Mouse (Mus musculus): ENCODE data around the gene Col19a1. TPM values are rescaled to one million over a fixed set of nuclear protein-coding genes. Genes with fewer than 3 reads are reported as not detected.
"Not testable (repeated sequence)": the region's sequence is repeated elsewhere in the genome, so short reads cannot be mapped to it uniquely, and the experiment has no call there.

Gene Col19a1
- total RNA-seq (2014; rRNA removed) (not detected in 2 replicates), polyA plus RNA-seq (2012; rRNA removed) (not detected in 2 replicates)

DNA sequence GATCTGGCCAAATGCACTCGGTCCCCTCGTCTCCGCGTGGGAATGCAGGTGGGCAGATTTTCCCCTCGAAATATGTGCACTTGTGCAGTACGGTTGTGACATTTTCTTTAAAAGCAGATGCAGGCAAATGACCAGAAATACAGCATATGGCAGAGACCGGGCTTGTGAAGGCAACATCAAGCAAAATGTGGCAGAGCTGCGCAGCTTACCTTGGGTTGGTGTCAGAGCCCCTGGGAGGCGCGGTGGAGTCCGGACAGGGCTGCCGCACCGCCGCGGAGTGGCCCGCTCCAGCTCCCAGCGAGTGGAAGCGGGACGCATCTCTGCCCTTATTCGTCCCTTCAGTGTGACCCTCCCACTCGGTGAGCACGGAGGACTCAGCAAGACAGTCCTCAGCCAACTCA lies at the start of gene Col19a1:
Col19a1 (minus strand) TSS at position 332 of the 401 bp plus-strand sequence.
- H3K9ac ChIP-seq (ENCODE audit: low read depth, low read length), result no peak within 1 kb of the TSS
- H3K27ac ChIP-seq (replicated peaks; ENCODE audit: insufficient read depth, low read depth, low read length), result no peak within 1 kb of the TSS
- no peak within 1 kb of the TSS; the same call in 1 of the 2 replicates for H3K4me3 ChIP-seq (ENCODE audit: insufficient read depth, low read depth, low read length)
- no peaks in the 10 kb centered on the region for H3K4me1 ChIP-seq (ENCODE audit: control insufficient read depth, insufficient read depth, low read length)
- H3K27me3 ChIP-seq (ENCODE audit: control insufficient read depth, insufficient read depth, low read length), result peaks cover 10% of the 10 kb centered on the region; the same call in 1 of the 2 replicates
- WGBS, result 4% methylated on average over 22 of the region's 22 CpGs
- H3K79me2 ChIP-seq (ENCODE audit: control insufficient read depth, insufficient read depth, low read length), result no peaks in the 10 kb centered on the region
- no peaks in the 10 kb centered on the region for H3K36me3 ChIP-seq (ENCODE audit: control insufficient read depth, insufficient read depth, low read length)
- no peak for DNase-seq (ENCODE audit: extremely low read depth, low read depth, low spot score)
- TF ChIP-seq CTCF (IDR thresholded peaks at IDR 0.05; ENCODE audit: low read depth, low read length) (no peak), POLR2A (IDR thresholded peaks at IDR 0.05; ENCODE audit: extremely low read depth, insufficient read depth, low read length) (no peak)

DNA sequence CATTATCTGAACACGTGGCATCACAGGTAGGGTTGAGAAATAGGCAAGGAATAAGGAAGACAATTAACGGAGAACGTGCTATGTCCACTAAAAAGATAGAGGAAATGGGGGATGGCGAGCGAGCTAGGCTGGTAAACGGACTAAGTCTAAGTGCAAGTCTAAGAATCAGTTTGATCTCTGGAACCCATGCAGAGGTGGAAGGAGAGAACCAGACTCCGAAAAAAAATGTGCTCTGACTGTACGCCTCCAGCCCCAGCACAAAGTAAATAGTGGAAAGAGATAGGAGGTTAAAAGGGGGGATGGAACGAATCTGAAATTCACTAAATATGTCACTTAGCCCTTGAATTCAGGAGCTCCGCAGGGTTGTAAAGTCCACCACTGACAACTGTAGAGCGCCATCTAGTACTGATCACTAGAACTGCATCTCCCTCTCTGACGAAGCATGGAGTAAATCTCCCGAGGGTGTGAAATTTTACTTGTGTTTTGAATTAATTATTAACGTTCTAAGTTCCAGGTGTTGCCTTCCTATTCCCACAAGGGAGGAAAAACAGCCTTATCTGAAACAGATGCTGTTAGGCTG lies 46.4 kb upstream of the Col19a1 start:
- WGBS, result 28% methylated on average over 14 of the region's 14 CpGs
- no peaks in the 10 kb centered on the region for H3K79me2 ChIP-seq (ENCODE audit: control insufficient read depth, insufficient read depth, low read length)
- H3K36me3 ChIP-seq (ENCODE audit: control insufficient read depth, insufficient read depth, low read length), result no peaks in the 10 kb centered on the region
- no peak overlapping the region for H3K27ac ChIP-seq (replicated peaks; ENCODE audit: insufficient read depth, low read depth, low read length)
- DNase-seq (ENCODE audit: extremely low read depth, low read depth, low spot score), result peak; percentile 19
- no peak overlapping the region for H3K9ac ChIP-seq (ENCODE audit: low read depth, low read length)
- H3K4me3 ChIP-seq (ENCODE audit: insufficient read depth, low read depth, low read length), result no peak overlapping the region
- H3K4me1 ChIP-seq (ENCODE audit: control insufficient read depth, insufficient read depth, low read length), result no peaks in the 10 kb centered on the region
- TF ChIP-seq CTCF (IDR thresholded peaks at IDR 0.05; ENCODE audit: low read depth, low read length) (0 out of 2 replicates have a peak, but pooled peaks have one; percentile 3), POLR2A (IDR thresholded peaks at IDR 0.05; ENCODE audit: extremely low read depth, insufficient read depth, low read length) (no peak)
- peaks cover 3% of the 10 kb centered on the region; the same call in 1 of the 2 replicates for H3K27me3 ChIP-seq (ENCODE audit: control insufficient read depth, insufficient read depth, low read length)

DNA sequence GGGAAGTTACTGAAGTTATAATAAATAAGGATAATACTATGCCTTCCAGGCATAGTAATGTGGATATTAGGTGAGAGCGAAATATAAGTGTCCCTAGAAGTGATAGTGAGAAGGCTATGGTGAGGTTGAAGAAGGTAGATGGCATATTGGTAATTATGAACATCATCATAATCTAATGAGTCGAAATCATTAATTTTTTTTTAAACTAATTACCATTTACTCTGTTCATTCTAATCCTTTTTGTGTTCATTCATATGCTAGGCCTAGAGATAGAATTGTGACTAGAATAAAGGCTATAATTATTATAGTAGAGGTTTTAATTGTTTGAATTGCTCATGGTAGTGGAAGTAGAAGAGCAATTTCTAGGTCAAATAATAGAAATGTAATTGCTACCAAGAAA lies 25.3 kb upstream of the Col19a1 start:
- H3K9ac ChIP-seq (ENCODE audit: low read depth, low read length); H3K79me2 ChIP-seq (ENCODE audit: control insufficient read depth, insufficient read depth, low read length); H3K27me3 ChIP-seq (ENCODE audit: control insufficient read depth, insufficient read depth, low read length); H3K4me1 ChIP-seq (ENCODE audit: control insufficient read depth, insufficient read depth, low read length); DNase-seq (ENCODE audit: extremely low read depth, low read depth, low spot score); H3K27ac ChIP-seq (replicated peaks; ENCODE audit: insufficient read depth, low read depth, low read length); H3K4me3 ChIP-seq (ENCODE audit: insufficient read depth, low read depth, low read length); H3K36me3 ChIP-seq (ENCODE audit: control insufficient read depth, insufficient read depth, low read length): not testable (repeated sequence)
- WGBS, result 0% methylated on average over 1 of the region's 2 CpGs

DNA sequence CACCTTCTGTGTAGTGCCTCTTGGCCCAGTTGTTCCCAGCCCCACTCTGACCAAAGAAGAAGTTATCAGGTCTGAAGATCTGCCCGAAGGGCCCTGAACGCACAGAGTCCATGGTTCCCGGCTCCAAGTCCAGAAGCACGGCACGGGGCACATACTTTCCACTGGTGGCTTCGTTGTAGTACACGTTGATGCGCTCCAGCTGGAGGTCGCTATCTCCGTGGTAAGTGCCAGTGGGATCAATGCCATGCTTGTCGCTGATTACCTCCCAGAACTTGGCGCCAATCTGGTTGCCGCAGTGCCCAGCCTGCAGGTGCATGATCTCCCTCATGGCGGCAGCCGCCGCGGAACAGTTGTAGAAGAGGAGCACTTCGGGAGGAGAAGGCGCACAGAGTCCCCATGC lies 7.8 kb upstream of the Col19a1 start:
- DNase-seq (ENCODE audit: extremely low read depth, low read depth, low spot score), result no peak
- WGBS, result 95% methylated on average over 19 of the region's 19 CpGs
- no peaks in the 10 kb centered on the region for H3K36me3 ChIP-seq (ENCODE audit: control insufficient read depth, insufficient read depth, low read length)
- H3K27me3 ChIP-seq (ENCODE audit: control insufficient read depth, insufficient read depth, low read length), result no peaks in the 10 kb centered on the region
- no peak overlapping the region for H3K27ac ChIP-seq (replicated peaks; ENCODE audit: insufficient read depth, low read depth, low read length)
- H3K9ac ChIP-seq (ENCODE audit: low read depth, low read length), result no peak overlapping the region
- no peaks in the 10 kb centered on the region for H3K4me1 ChIP-seq (ENCODE audit: control insufficient read depth, insufficient read depth, low read length)
- H3K4me3 ChIP-seq (ENCODE audit: insufficient read depth, low read depth, low read length), result no peak overlapping the region
- no peak for TF ChIP-seq CTCF (IDR thresholded peaks at IDR 0.05; ENCODE audit: low read depth, low read length)
- TF ChIP-seq POLR2A (IDR thresholded peaks at IDR 0.05; ENCODE audit: extremely low read depth, insufficient read depth, low read length), result no peak
- no peaks in the 10 kb centered on the region for H3K79me2 ChIP-seq (ENCODE audit: control insufficient read depth, insufficient read depth, low read length)

DNA sequence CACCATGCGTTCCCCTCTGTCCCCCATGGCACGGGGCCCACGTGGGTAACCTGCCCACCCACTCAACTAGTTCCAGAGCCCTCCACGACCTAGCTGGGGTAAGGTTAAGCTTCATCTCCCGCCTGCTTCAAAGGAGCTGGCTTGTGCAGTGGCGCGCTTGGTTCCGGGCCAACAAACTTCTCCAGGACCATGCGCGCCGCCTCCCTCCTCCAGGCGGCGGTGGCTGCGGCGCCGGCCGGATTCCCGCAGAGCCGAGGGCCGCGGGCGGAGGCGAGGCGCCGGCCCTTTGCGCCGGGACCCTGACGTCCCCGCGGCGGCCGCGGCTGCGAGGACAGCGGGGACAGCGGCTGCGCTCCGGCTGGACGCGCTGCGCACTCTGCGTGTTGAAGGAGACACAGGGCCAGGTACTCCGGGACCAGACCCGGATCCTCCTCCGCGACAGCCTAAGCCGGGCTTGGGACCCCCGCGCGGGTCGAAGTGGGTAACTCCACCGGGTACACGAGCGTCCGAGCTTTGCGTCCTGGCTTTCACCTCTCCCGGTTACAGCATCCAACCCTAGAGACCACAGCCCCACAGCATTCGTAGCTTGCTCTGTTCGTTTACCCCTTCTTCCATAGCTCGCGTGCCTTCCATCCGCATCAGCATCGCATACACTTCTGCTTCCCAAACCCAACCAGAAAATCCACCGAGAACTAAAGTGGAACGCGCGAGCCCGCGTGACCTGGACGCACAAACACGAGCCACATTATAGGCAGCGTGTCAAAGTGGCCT lies 717 bp downstream of the Col19a1 start:
- Histone ChIP-seq H3K27ac (replicated peaks; ENCODE audit: insufficient read depth, low read depth, low read length) (no peak overlapping the region), H3K27me3 (ENCODE audit: control insufficient read depth, insufficient read depth, low read length) (peaks cover 10% of the 10 kb centered on the region; the same call in 1 of the 2 replicates), H3K36me3 (ENCODE audit: control insufficient read depth, insufficient read depth, low read length) (no peaks in the 10 kb centered on the region), H3K9ac (ENCODE audit: low read depth, low read length) (no peak overlapping the region), H3K4me1 (ENCODE audit: control insufficient read depth, insufficient read depth, low read length) (no peaks in the 10 kb centered on the region), H3K4me3 (ENCODE audit: insufficient read depth, low read depth, low read length) (no peak overlapping the region; the same call in 1 of the 2 replicates), H3K79me2 (ENCODE audit: control insufficient read depth, insufficient read depth, low read length) (no peaks in the 10 kb centered on the region)
- 2% methylated on average over 72 of the region's 72 CpGs for WGBS
- no peak for DNase-seq (ENCODE audit: extremely low read depth, low read depth, low spot score)
- TF ChIP-seq POLR2A (IDR thresholded peaks at IDR 0.05; ENCODE audit: extremely low read depth, insufficient read depth, low read length) (no peak), CTCF (IDR thresholded peaks at IDR 0.05; ENCODE audit: low read depth, low read length) (no peak)

DNA sequence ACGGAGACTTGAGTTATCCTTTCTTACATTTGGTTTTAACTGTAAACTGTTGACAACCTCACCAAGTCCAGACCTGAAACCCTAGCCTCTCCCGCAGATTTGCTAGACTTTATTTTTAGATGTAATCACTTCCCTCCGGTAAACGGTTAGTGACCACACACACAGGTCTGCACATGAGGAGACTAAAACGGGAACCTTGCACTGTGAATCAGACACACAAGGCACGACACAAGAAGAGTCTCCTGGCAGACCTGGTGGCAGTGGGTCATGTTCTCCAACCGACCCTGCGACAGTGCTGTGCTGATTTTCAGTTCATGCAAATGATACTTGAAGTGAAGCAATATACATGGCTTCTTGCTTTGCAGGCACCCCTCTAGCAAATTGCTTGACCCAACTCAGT lies 14.7 kb downstream of the Col19a1 start:
- TF ChIP-seq CTCF (IDR thresholded peaks at IDR 0.05; ENCODE audit: low read depth, low read length) (no peak), POLR2A (IDR thresholded peaks at IDR 0.05; ENCODE audit: extremely low read depth, insufficient read depth, low read length) (no peak)
- no peak for DNase-seq (ENCODE audit: extremely low read depth, low read depth, low spot score)
- 75% methylated on average over 8 of the region's 8 CpGs for WGBS
- Histone ChIP-seq H3K4me1 (ENCODE audit: control insufficient read depth, insufficient read depth, low read length) (no peaks in the 10 kb centered on the region), H3K27ac (replicated peaks; ENCODE audit: insufficient read depth, low read depth, low read length) (no peak overlapping the region), H3K4me3 (ENCODE audit: insufficient read depth, low read depth, low read length) (no peak overlapping the region), H3K79me2 (ENCODE audit: control insufficient read depth, insufficient read depth, low read length) (no peaks in the 10 kb centered on the region), H3K9ac (ENCODE audit: low read depth, low read length) (no peak overlapping the region), H3K27me3 (ENCODE audit: control insufficient read depth, insufficient read depth, low read length) (no peaks in the 10 kb centered on the region), H3K36me3 (ENCODE audit: control insufficient read depth, insufficient read depth, low read length) (no peaks in the 10 kb centered on the region)
